Mouse (Mus musculus) midbrain, embryonic 16.5 days (tissue): ENCODE results near the gene Tma7. TPM values are rescaled to one million over a fixed set of nuclear protein-coding genes. Genes with fewer than 3 reads are reported as not detected.

Experiments
- ATAC-seq: fragments of 200-750 bp; cut with Nextera tagmentation; 2 replicates; pipeline ENCODE4 v1.8.0; 2017; ENCODE audit warnings: moderate TSS enrichment
- H3K27ac ChIP-seq: fragments of 300-500 bp; sonication (generic); 2 replicates; pipeline ENCODE4 v1.5.1; 2014; ENCODE audit warnings: mild to moderate bottlenecking, low read length, mixed read lengths
- H3K27me3 ChIP-seq: fragments of 300-500 bp; sonication (generic); 2 replicates; pipeline ENCODE4 v1.6.1; 2014; ENCODE audit warnings: low read depth, low read length, mixed read lengths; ENCODE audit not compliant: control insufficient read depth, insufficient read depth
- H3K36me3 ChIP-seq: fragments of 300-500 bp; sonication (generic); 2 replicates; pipeline ENCODE4 v1.6.1; 2014; ENCODE audit warnings: mild to moderate bottlenecking, low read length, moderate library complexity, mixed read lengths; ENCODE audit not compliant: control insufficient read depth, insufficient read depth
- H3K4me1 ChIP-seq: fragments of 300-500 bp; sonication (generic); 2 replicates; pipeline ENCODE4 v1.6.1; 2014; ENCODE audit warnings: mild to moderate bottlenecking, low read length, mixed read lengths; ENCODE audit not compliant: control insufficient read depth, insufficient read depth
- H3K4me2 ChIP-seq: fragments of 300-500 bp; sonication (generic); 2 replicates; pipeline ENCODE4 v1.6.1; 2014; ENCODE audit warnings: mild to moderate bottlenecking, low read length, mixed read lengths
- H3K4me3 ChIP-seq: fragments of 300-500 bp; sonication (generic); 2 replicates; pipeline ENCODE4 v1.5.1; 2014; ENCODE audit warnings: low read depth, mild to moderate bottlenecking, low read length, moderate library complexity, mixed read lengths
- H3K9ac ChIP-seq: fragments of 300-500 bp; sonication (generic); 2 replicates; pipeline ENCODE4 v1.6.1; 2014; ENCODE audit warnings: low read depth, low read length, mixed read lengths
- H3K9me3 ChIP-seq: fragments of 300-500 bp; sonication (generic); replicated peaks from 2 replicates; pipeline ENCODE4 v1.6.1; 2014; ENCODE audit warnings: mild to moderate bottlenecking, low read length, mixed read lengths; ENCODE audit not compliant: control insufficient read depth, poor library complexity, severe bottlenecking
- WGBS: fragments of 180-500 bp; shearing (Covaris S2); extraction: QIAGEN DNeasy Blood & Tissue Kit; methylation state at CpG from one replicate; pipeline ENCODE4 v1.1.7; 2014; 5-methylcytosine and 5-hydroxymethylcytosine counted together
- polyA plus RNA-seq: library from polyadenylated mRNA; unstranded; fragments of >200 nt; fragmentation: Nextera tagmentation; extraction: Ambion mirVana; gene quantifications from 2 replicates; pipeline ENCODE4 v1.2.1, GENCODE M21; 2015

The Tma7 gene
- polyA plus RNA-seq, 1 experiment from 2014 or later, result 674 TPM

- Histone ChIP-seq H3K4me3 (peak overlapping the region; percentile 37), H3K4me2 (peak overlapping the region; percentile 43), H3K27me3 (no peaks in the 10 kb centered on the region), H3K9me3 (no peaks in the 10 kb centered on the region), H3K27ac (peak overlapping the region; percentile 56), H3K9ac (peak overlapping the region; percentile 53), H3K36me3 (peaks cover 14% of the 10 kb centered on the region), H3K4me1 (peaks cover 10% of the 10 kb centered on the region)
- ATAC-seq, result peak; percentile 80
- 10% methylated on average over 7 of the region's 7 CpGs for WGBS
These were observed 27.7 kb downstream of the Tma7 start for GRCm38 (mm10) chr9:109054712-109055111.

- Histone ChIP-seq H3K36me3 (peaks cover 14% of the 10 kb centered on the region), H3K9me3 (no peaks in the 10 kb centered on the region), H3K4me1 (peaks cover 8% of the 10 kb centered on the region), H3K27ac (no peak overlapping the region), H3K27me3 (no peaks in the 10 kb centered on the region), H3K9ac (no peak overlapping the region), H3K4me3 (no peak overlapping the region), H3K4me2 (no peak overlapping the region)
- WGBS, result 86% methylated on average over 6 of the region's 6 CpGs
- ATAC-seq, result no peak
These were observed 28.5 kb downstream of the Tma7 start for GRCm38 (mm10) chr9:109053851-109054250.

- Histone ChIP-seq H3K27me3 (no peaks in the 10 kb centered on the region), H3K27ac (no peak overlapping the region), H3K9ac (no peak overlapping the region), H3K36me3 (peaks cover 14% of the 10 kb centered on the region), H3K4me1 (peaks cover 4% of the 10 kb centered on the region; the same call in 1 of the 2 replicates), H3K4me3 (no peak overlapping the region), H3K4me2 (no peak overlapping the region), H3K9me3 (no peaks in the 10 kb centered on the region)
- WGBS, result 79% methylated on average over 3 of the region's 3 CpGs
- ATAC-seq, result no peak
These were observed 29.0 kb downstream of the Tma7 start for GRCm38 (mm10) chr9:109053366-109053765.

GRCm38 (mm10) chr9:109052490-109053260 is 29.7 kb downstream of the Tma7 start:
- Histone ChIP-seq H3K4me3 (no peak overlapping the region), H3K9me3 (no peaks in the 10 kb centered on the region), H3K36me3 (peaks cover 9% of the 10 kb centered on the region), H3K27ac (no peak overlapping the region), H3K4me2 (no peak overlapping the region), H3K9ac (no peak overlapping the region), H3K27me3 (no peaks in the 10 kb centered on the region), H3K4me1 (peaks cover 4% of the 10 kb centered on the region; the same call in 1 of the 2 replicates)
- 83% methylated on average over 9 of the region's 9 CpGs for WGBS
- no peak for ATAC-seq

GRCm38 (mm10) chr9:109051651-109052489 is 30.5 kb downstream of the Tma7 start:
- Histone ChIP-seq H3K36me3 (peaks cover 7% of the 10 kb centered on the region; the same call in 1 of the 2 replicates), H3K4me2 (no peak overlapping the region), H3K9ac (no peak overlapping the region), H3K9me3 (no peaks in the 10 kb centered on the region), H3K27ac (no peak overlapping the region), H3K4me3 (no peak overlapping the region), H3K27me3 (no peaks in the 10 kb centered on the region), H3K4me1 (peaks cover 4% of the 10 kb centered on the region; the same call in 1 of the 2 replicates)
- 90% methylated on average over 10 of the region's 10 CpGs for WGBS
- no peak for ATAC-seq

GRCm38 (mm10) chr9:109051011-109051501 is 31.3 kb downstream of the Tma7 start:
- Histone ChIP-seq H3K4me3 (no peak overlapping the region), H3K9me3 (no peaks in the 10 kb centered on the region)

GRCm38 (mm10) chr9:109050674-109050997 is 31.8 kb downstream of the Tma7 start:
- WGBS, result 87% methylated on average over 3 of the region's 3 CpGs
- H3K4me3 ChIP-seq, result no peak overlapping the region
- H3K36me3 ChIP-seq, result no peaks in the 10 kb centered on the region
- no peaks in the 10 kb centered on the region for H3K9me3 ChIP-seq
- H3K27me3 ChIP-seq, result no peaks in the 10 kb centered on the region
- H3K27ac ChIP-seq, result no peak overlapping the region
- ATAC-seq, result no peak
- H3K4me2 ChIP-seq, result no peak overlapping the region
- peaks cover 4% of the 10 kb centered on the region; the same call in 1 of the 2 replicates for H3K4me1 ChIP-seq
- no peak overlapping the region for H3K9ac ChIP-seq

More at GRCm38 (mm10) chr9:109051011-109051501, 31.3 kb downstream of the Tma7 start:
- Histone ChIP-seq H3K27ac (no peak overlapping the region), H3K9ac (no peak overlapping the region), H3K27me3 (no peaks in the 10 kb centered on the region), H3K4me1 (peaks cover 4% of the 10 kb centered on the region; the same call in 1 of the 2 replicates), H3K4me2 (no peak overlapping the region), H3K36me3 (no peaks in the 10 kb centered on the region)
- WGBS, result 92% methylated on average over 13 of the region's 13 CpGs
- ATAC-seq, result no peak

GRCm38 (mm10) chr9:109049996-109050673 is 32.3 kb downstream of the Tma7 start:
- WGBS, result 78% methylated on average over 9 of the region's 9 CpGs
- H3K4me2 ChIP-seq, result no peak overlapping the region
- H3K36me3 ChIP-seq, result no peaks in the 10 kb centered on the region
- ATAC-seq, result no peak
- no peak overlapping the region for H3K4me3 ChIP-seq
- no peaks in the 10 kb centered on the region for H3K9me3 ChIP-seq
- H3K4me1 ChIP-seq, result 0 out of 2 replicates have a peak, but pooled peaks cover 2% of the 10 kb centered on the region
- no peak overlapping the region for H3K27ac ChIP-seq
- H3K27me3 ChIP-seq, result no peaks in the 10 kb centered on the region
- no peak overlapping the region for H3K9ac ChIP-seq
